Mouse (Mus musculus) liver, postnatal 0 days (tissue): Measurements from ENCODE around the gene Lexm.

ENCODE experiments used
- CTCF ChIP-seq: sonication (generic); IDR thresholded peaks from 2 replicates; pipeline ENCODE4 v1.5.1; 2016; ENCODE audit warnings: antibody characterized with exemption, low read depth
- EP300 ChIP-seq: IDR thresholded peaks from 2 replicates; pipeline ENCODE4 v1.6.1; 2016; ENCODE audit warnings: antibody characterized with exemption, low read depth, mild to moderate bottlenecking

DNA sequence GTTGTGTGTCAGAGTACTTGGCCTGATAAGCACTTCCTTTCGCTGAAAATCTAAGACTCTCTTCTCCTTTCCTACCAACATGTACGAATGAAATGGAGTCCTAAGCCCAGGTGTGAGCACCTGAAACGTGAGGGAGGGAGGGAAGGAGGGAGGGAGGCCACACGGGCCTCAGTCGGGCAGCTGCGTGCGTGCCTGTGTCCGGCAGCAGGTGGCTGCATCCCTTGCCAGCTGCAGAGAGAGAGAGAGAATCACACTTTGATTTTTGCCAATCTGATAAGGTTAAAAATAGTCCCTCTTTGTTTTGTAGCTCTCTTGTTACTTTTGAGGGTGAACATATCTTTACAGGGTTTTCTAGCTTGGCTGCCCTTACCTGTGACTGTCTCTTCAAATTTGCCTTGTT, 42.0 kb downstream of the Lexm start:
- no peak for TF ChIP-seq CTCF
- TF ChIP-seq EP300 = no peak
